Mouse (Mus musculus) Patski (cell line): ENCODE results near the gene Lyrm7. TPM values are rescaled to one million over a fixed set of nuclear protein-coding genes. Genes with fewer than 3 reads are reported as not detected.

Source experiments
- ATAC-seq: fragments of 100-300 bp; one replicate; pipeline ENCODE4 v1.8.0; 2021
- CTCF ChIA-PET: fragments of 350-600 bp; sonication (Branson Sonifier 250); formaldehyde crosslinking; loops from one replicate; lab custom pipeline; 2022; ENCODE audit warnings: inconsistent platforms; lab: Charles Lee
- POLR2A ChIA-PET: fragments of 350-600 bp; sonication (Branson Sonifier 250); formaldehyde crosslinking; loops from one replicate; lab custom pipeline; 2022; ENCODE audit warnings: antibody characterized with exemption, inconsistent platforms; lab: Charles Lee
- DNase-seq: peaks from one replicate; pipeline ENCODE4 v3.0.0-alpha.2; 2011; ENCODE audit warnings: low read depth, low spot score
- H3K27me3 ChIP-seq: fragments of 371-371 bp; one replicate; pipeline ENCODE4 v1.5.1; 2021
- CTCF ChIP-seq: fragments of 100-300 bp; IDR thresholded peaks from one replicate; pipeline ENCODE4 v1.5.1; 2021
- in situ Hi-C: fragments of 300-500 bp; cut with MboI; formaldehyde crosslinking; loops from 3 replicates; pipeline ENCODE4 v1.11.1; 2018; ENCODE audit warnings: low pct_unique_long_range_greater_than_20kb, mixed read lengths
- polyA plus RNA-seq: library from polyadenylated mRNA; unstranded; gene quantifications from one replicate; pipeline ENCODE4 v1.2.3, GENCODE M21; 2021

The Lyrm7 gene
- polyA plus RNA-seq: 16.3 TPM

- no peaks in the 10 kb centered on the region for H3K27me3 ChIP-seq
- TF ChIP-seq CTCF: no peak
- in situ Hi-C loops: loop anchor here (5.0 to 10.0 kb wide), 3 partner anchors 73 to 306 kb away; partner anchors contain the start of gene Cdc42se2
- POLR2A ChIA-PET: interaction anchor here (0.7 to 1.0 kb wide), 2 partner anchors 156 to 159 kb away, joined by 3 read pairs; no protein-coding TSS in a partner anchor
- peak; percentile 98 for ATAC-seq
- CTCF ChIA-PET: interaction anchor here (1.0 to 2.4 kb wide), 4 partner anchors 151 to 159 kb away, joined by 4 to 21 read pairs (median 7); no protein-coding TSS in a partner anchor
- DNase-seq: peak; percentile 86
Measured at GRCm38 (mm10) chr11:54860256-54861038, at the start of gene Lyrm7. Gene Lyrm7, minus strand, starts transcription at chr11:54860916.

GRCm38 (mm10) chr11:54910081-54910665 is 49.5 kb upstream of the Lyrm7 start:
- ChIA-PET POLR2A (interaction anchor here (1.1 to 3.4 kb wide), 3 partner anchors 25 to 29 kb away, joined by 5 to 19 read pairs (median 6); no protein-coding TSS in a partner anchor), CTCF (no interaction called here)
- no peak for TF ChIP-seq CTCF
- no peaks in the 10 kb centered on the region for H3K27me3 ChIP-seq
- no peak for DNase-seq
- in situ Hi-C loops: no loop called here
- ATAC-seq: no peak

- ATAC-seq: no peak
- no peak for TF ChIP-seq CTCF
- in situ Hi-C loops: no loop called here
- H3K27me3 ChIP-seq: no peaks in the 10 kb centered on the region
- DNase-seq: no peak
- POLR2A ChIA-PET: interaction anchor here (2.8 kb wide), 1 partner anchor 12 kb away, joined by 13 read pairs; no protein-coding TSS in a partner anchor
- CTCF ChIA-PET: no interaction called here
Measured at GRCm38 (mm10) chr11:54909273-54909672, 48.6 kb upstream of the Lyrm7 start.

GRCm38 (mm10) chr11:54907259-54907658 is 46.5 kb upstream of the Lyrm7 start:
- CTCF ChIA-PET: interaction anchor here (0.9 to 12.7 kb wide), 4 partner anchors 10 to 21 kb away, joined by 3 to 149 read pairs (median 6); no protein-coding TSS in a partner anchor
- no peak for ATAC-seq
- POLR2A ChIA-PET: interaction anchor here (1.0 to 4.2 kb wide), 5 partner anchors 10 to 26 kb away, joined by 3 to 19 read pairs (median 5); no protein-coding TSS in a partner anchor

GRCm38 (mm10) chr11:54906466-54906865 is 45.8 kb upstream of the Lyrm7 start:
- no peaks in the 10 kb centered on the region for H3K27me3 ChIP-seq
- no peak for TF ChIP-seq CTCF
- CTCF ChIA-PET: interaction anchor here (0.9 to 12.7 kb wide), 5 partner anchors 9 to 24 kb away, joined by 3 to 149 read pairs (median 5); no protein-coding TSS in a partner anchor
- DNase-seq: no peak
- POLR2A ChIA-PET: interaction anchor here (1.0 to 4.2 kb wide), 6 partner anchors 9 to 25 kb away, joined by 3 to 19 read pairs (median 4); no protein-coding TSS in a partner anchor
- no peak for ATAC-seq
- in situ Hi-C loops: no loop called here

More at GRCm38 (mm10) chr11:54907259-54907658, 46.5 kb upstream of the Lyrm7 start:
- no peak for TF ChIP-seq CTCF
- DNase-seq: no peak
- in situ Hi-C loops: no loop called here
- no peaks in the 10 kb centered on the region for H3K27me3 ChIP-seq

- TF ChIP-seq CTCF: no peak
- CTCF ChIA-PET: interaction anchor here (1.3 to 12.7 kb wide), 4 partner anchors 9 to 25 kb away, joined by 3 to 149 read pairs (median 5); no protein-coding TSS in a partner anchor
- peak; percentile 33 for ATAC-seq
- POLR2A ChIA-PET: interaction anchor here (1.2 to 4.2 kb wide), 4 partner anchors 11 to 25 kb away, joined by 3 to 19 read pairs (median 4); no protein-coding TSS in a partner anchor
- no peaks in the 10 kb centered on the region for H3K27me3 ChIP-seq
- in situ Hi-C loops: no loop called here
- peak; percentile 51 for DNase-seq
Measured at GRCm38 (mm10) chr11:54905931-54906330, 45.2 kb upstream of the Lyrm7 start.

- no peaks in the 10 kb centered on the region for H3K27me3 ChIP-seq
- no peak for ATAC-seq
- in situ Hi-C loops: no loop called here
- DNase-seq: no peak
- no peak for TF ChIP-seq CTCF
- POLR2A ChIA-PET: interaction anchor here (1.0 to 4.2 kb wide), 3 partner anchors 11 to 24 kb away, joined by 4 to 19 read pairs (median 5); no protein-coding TSS in a partner anchor
- CTCF ChIA-PET: interaction anchor here (1.3 to 12.7 kb wide), 3 partner anchors 9 to 26 kb away, joined by 3 to 149 read pairs (median 5); no protein-coding TSS in a partner anchor
Measured at GRCm38 (mm10) chr11:54905086-54905485, 44.4 kb upstream of the Lyrm7 start.

- POLR2A ChIA-PET: interaction anchor here (0.7 to 4.2 kb wide), 5 partner anchors 10 to 23 kb away, joined by 3 to 19 read pairs (median 4); no protein-coding TSS in a partner anchor
- in situ Hi-C loops: no loop called here
- TF ChIP-seq CTCF: no peak
- ATAC-seq: no peak
- DNase-seq: no peak
- H3K27me3 ChIP-seq: no peaks in the 10 kb centered on the region
- CTCF ChIA-PET: interaction anchor here (0.7 to 12.7 kb wide), 2 partner anchors 18 to 24 kb away, joined by 3 to 149 read pairs; no protein-coding TSS in a partner anchor
Measured at GRCm38 (mm10) chr11:54903940-54904706, 43.4 kb upstream of the Lyrm7 start.

GRCm38 (mm10) chr11:54903339-54903738 is 42.6 kb upstream of the Lyrm7 start:
- CTCF ChIA-PET: interaction anchor here (0.7 to 12.7 kb wide), 2 partner anchors 17 to 25 kb away, joined by 3 to 149 read pairs; no protein-coding TSS in a partner anchor
- in situ Hi-C loops: no loop called here
- DNase-seq: no peak

More at GRCm38 (mm10) chr11:54903339-54903738, 42.6 kb upstream of the Lyrm7 start:
- POLR2A ChIA-PET: interaction anchor here (0.5 to 2.3 kb wide), 6 partner anchors 12 to 149 kb away, joined by 3 to 14 read pairs (median 4); no protein-coding TSS in a partner anchor
- ATAC-seq: no peak
- TF ChIP-seq CTCF: no peak
- H3K27me3 ChIP-seq: no peaks in the 10 kb centered on the region
